Mouse (Mus musculus): Measurements from ENCODE around the gene Cdc40. TPM values are rescaled to one million over a fixed set of nuclear protein-coding genes. Genes with fewer than 3 reads are reported as not detected.

Gene Cdc40
- polyA plus RNA-seq, 1 experiment from 2014 or later, result 32.4 TPM

- H3K9me3 ChIP-seq (ENCODE audit: control insufficient read depth, low read length), result no peaks in the 10 kb centered on the region
- no peak overlapping the region for H3K4me3 ChIP-seq (ENCODE audit: low read depth, low read length)
- no peaks in the 10 kb centered on the region for H3K4me1 ChIP-seq (replicated peaks; ENCODE audit: control insufficient read depth, insufficient read depth, low read length)
- no peak overlapping the region for H3K4me2 ChIP-seq (replicated peaks; ENCODE audit: low read depth, low read length)
- H3K36me3 ChIP-seq (ENCODE audit: control insufficient read depth, insufficient read depth, low read length), result no peaks in the 10 kb centered on the region
- no peaks in the 10 kb centered on the region for H3K27me3 ChIP-seq (ENCODE audit: control insufficient read depth, insufficient read depth, low read length)
- H3K9ac ChIP-seq (ENCODE audit: low read depth, low read length), result no peak overlapping the region
- DNase-seq (ENCODE audit: low spot score) (no peak), ATAC-seq (ENCODE audit: low FRiP score) (no peak)
- no peak overlapping the region for H3K27ac ChIP-seq (ENCODE audit: low read depth, low read length)
Measured at GRCm38 (mm10) chr10:40851138-40851537, 32.0 kb downstream of the Cdc40 start.

DNA sequence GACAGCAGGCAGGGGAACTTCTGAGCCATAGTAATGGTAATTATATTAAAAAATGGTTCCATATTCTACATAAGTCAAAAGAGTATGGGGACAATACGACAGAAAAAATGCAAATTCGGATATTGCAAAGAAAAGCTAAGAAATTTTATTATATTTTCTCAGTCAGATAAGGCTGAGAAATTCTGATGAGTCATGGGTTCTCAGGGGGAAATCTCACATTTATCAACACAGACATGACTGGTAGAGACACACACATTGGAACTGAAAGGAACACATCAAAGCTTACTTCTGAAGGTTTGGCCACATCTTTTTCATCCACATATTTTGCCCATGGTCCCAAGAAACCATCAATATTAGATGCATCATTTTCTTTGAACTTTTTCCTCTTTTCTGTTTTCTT, 32.5 kb downstream of the Cdc40 start:
- Histone ChIP-seq H3K36me3 (ENCODE audit: control insufficient read depth, insufficient read depth, low read length) (no peaks in the 10 kb centered on the region), H3K4me2 (replicated peaks; ENCODE audit: low read depth, low read length) (no peak overlapping the region), H3K9ac (ENCODE audit: low read depth, low read length) (no peak overlapping the region), H3K9me3 (ENCODE audit: control insufficient read depth, low read length) (no peaks in the 10 kb centered on the region), H3K27ac (ENCODE audit: low read depth, low read length) (no peak overlapping the region), H3K27me3 (ENCODE audit: control insufficient read depth, insufficient read depth, low read length) (no peaks in the 10 kb centered on the region), H3K4me3 (ENCODE audit: low read depth, low read length) (no peak overlapping the region), H3K4me1 (replicated peaks; ENCODE audit: control insufficient read depth, insufficient read depth, low read length) (no peaks in the 10 kb centered on the region)
- WGBS, result 89% methylated on average over 2 of the region's 2 CpGs
- ATAC-seq (ENCODE audit: low FRiP score) (no peak), DNase-seq (ENCODE audit: low spot score) (no peak)

- H3K27ac ChIP-seq (ENCODE audit: low read depth, low read length), result no peak overlapping the region
- no peaks in the 10 kb centered on the region for H3K4me1 ChIP-seq (replicated peaks; ENCODE audit: control insufficient read depth, insufficient read depth, low read length)
- H3K36me3 ChIP-seq (ENCODE audit: control insufficient read depth, insufficient read depth, low read length), result peaks cover 7% of the 10 kb centered on the region; the same call in 1 of the 2 replicates
- H3K27me3 ChIP-seq (ENCODE audit: control insufficient read depth, insufficient read depth, low read length), result no peaks in the 10 kb centered on the region
- no peak overlapping the region for H3K4me3 ChIP-seq (ENCODE audit: low read depth, low read length)
- H3K9me3 ChIP-seq (ENCODE audit: control insufficient read depth, low read length), result no peaks in the 10 kb centered on the region
- H3K4me2 ChIP-seq (replicated peaks; ENCODE audit: low read depth, low read length), result no peak overlapping the region
- ATAC-seq (ENCODE audit: low FRiP score) (no peak), DNase-seq (ENCODE audit: low spot score) (no peak)
- 94% methylated on average over 10 of the region's 10 CpGs for WGBS
- no peak overlapping the region for H3K9ac ChIP-seq (ENCODE audit: low read depth, low read length)
Measured at GRCm38 (mm10) chr10:40847176-40847874, 35.8 kb downstream of the Cdc40 start.

DNA sequence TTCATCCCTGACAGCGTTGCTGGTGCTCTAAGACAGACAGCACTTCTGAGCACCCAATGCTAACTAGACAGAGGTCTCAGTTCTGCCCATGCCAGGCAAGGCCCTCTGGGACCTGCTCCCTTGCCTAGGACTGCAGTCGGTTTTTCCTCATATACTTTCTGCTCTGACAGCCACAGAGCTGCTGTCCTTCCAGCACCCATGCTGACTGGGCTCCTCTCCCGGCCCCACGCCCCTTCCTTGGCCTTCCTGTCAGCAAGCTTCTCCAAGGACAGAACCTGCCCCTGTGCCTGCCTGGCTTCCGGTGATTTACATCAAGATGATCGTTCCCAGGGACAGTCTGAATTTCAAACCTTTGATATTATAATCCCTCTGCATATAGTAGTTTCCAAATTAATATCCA, 37.5 kb downstream of the Cdc40 start:
- no peak overlapping the region for H3K27ac ChIP-seq (ENCODE audit: low read depth, low read length)
- no peak overlapping the region for H3K4me3 ChIP-seq (ENCODE audit: low read depth, low read length)
- H3K27me3 ChIP-seq (ENCODE audit: control insufficient read depth, insufficient read depth, low read length), result no peaks in the 10 kb centered on the region
- 92% methylated on average over 6 of the region's 6 CpGs for WGBS
- H3K4me2 ChIP-seq (replicated peaks; ENCODE audit: low read depth, low read length), result no peak overlapping the region
- H3K36me3 ChIP-seq (ENCODE audit: control insufficient read depth, insufficient read depth, low read length), result peaks cover 7% of the 10 kb centered on the region; the same call in 1 of the 2 replicates
- ATAC-seq (ENCODE audit: low FRiP score), result no peak
- no peak overlapping the region for H3K9ac ChIP-seq (ENCODE audit: low read depth, low read length)
- no peaks in the 10 kb centered on the region for H3K9me3 ChIP-seq (ENCODE audit: control insufficient read depth, low read length)
- H3K4me1 ChIP-seq (replicated peaks; ENCODE audit: control insufficient read depth, insufficient read depth, low read length), result no peaks in the 10 kb centered on the region
- DNase-seq (ENCODE audit: low spot score), result no peak

GRCm38 (mm10) chr10:40844546-40844945, 38.6 kb downstream of the Cdc40 start:
- ATAC-seq (ENCODE audit: low FRiP score), result no peak
- Histone ChIP-seq H3K4me1 (replicated peaks; ENCODE audit: control insufficient read depth, insufficient read depth, low read length) (no peaks in the 10 kb centered on the region), H3K36me3 (ENCODE audit: control insufficient read depth, insufficient read depth, low read length) (peaks cover 7% of the 10 kb centered on the region; the same call in 1 of the 2 replicates), H3K27ac (ENCODE audit: low read depth, low read length) (0 out of 2 replicates have a peak overlapping the region, but pooled peaks have one; percentile 10), H3K27me3 (ENCODE audit: control insufficient read depth, insufficient read depth, low read length) (no peaks in the 10 kb centered on the region), H3K9ac (ENCODE audit: low read depth, low read length) (no peak overlapping the region), H3K4me2 (replicated peaks; ENCODE audit: low read depth, low read length) (no peak overlapping the region), H3K9me3 (ENCODE audit: control insufficient read depth, low read length) (no peaks in the 10 kb centered on the region), H3K4me3 (ENCODE audit: low read depth, low read length) (no peak overlapping the region)
- DNase-seq (ENCODE audit: low spot score), result no peak
- WGBS, result 89% methylated on average over 10 of the region's 10 CpGs

DNA sequence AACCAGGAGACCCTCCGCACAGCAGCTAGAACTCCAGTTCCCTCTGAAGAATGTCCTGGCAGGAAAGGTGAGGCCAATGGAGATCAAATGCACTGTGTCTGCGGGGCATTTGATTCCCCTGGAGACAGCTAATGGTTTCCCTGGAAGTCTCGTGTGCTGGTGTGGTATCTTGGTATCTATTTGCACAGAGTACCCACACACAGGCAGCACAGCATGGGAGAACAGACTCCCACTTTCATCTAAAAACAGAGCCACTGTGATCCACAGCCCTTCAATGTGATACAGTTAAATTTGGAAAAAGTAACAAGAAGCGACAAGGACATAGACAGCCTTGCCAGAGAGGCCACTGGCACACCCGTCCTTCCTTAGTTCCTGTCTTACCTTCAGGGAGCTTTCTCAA, 39.3 kb downstream of the Cdc40 start:
- Histone ChIP-seq H3K27ac (ENCODE audit: low read depth, low read length) (no peak overlapping the region), H3K9ac (ENCODE audit: low read depth, low read length) (no peak overlapping the region), H3K36me3 (ENCODE audit: control insufficient read depth, insufficient read depth, low read length) (peaks cover 7% of the 10 kb centered on the region; the same call in 1 of the 2 replicates), H3K9me3 (ENCODE audit: control insufficient read depth, low read length) (no peaks in the 10 kb centered on the region), H3K4me2 (replicated peaks; ENCODE audit: low read depth, low read length) (no peak overlapping the region), H3K27me3 (ENCODE audit: control insufficient read depth, insufficient read depth, low read length) (no peaks in the 10 kb centered on the region), H3K4me3 (ENCODE audit: low read depth, low read length) (no peak overlapping the region), H3K4me1 (replicated peaks; ENCODE audit: control insufficient read depth, insufficient read depth, low read length) (no peaks in the 10 kb centered on the region)
- WGBS, result 71% methylated on average over 5 of the region's 5 CpGs
- ATAC-seq (ENCODE audit: low FRiP score) (no peak), DNase-seq (ENCODE audit: low spot score) (no peak)

DNA sequence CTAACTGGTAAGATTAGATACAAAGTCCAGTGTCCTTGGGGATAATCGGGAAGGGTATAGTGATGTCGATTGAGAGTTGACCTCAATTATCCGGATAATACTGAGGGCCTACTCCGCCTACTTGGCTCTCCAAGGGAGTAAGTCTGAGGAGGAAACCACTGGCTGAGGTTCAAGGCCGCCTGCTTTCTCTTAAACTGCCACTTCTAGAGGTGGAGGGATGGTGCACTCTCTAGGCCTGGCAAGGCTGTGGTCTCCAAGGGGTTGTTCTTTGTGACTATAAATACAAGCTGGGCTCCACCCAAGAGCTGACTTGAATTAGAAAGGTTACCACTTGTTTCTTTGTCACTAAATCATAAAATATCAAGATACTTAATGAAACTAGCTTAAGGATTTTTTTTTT, 43.0 kb downstream of the Cdc40 start:
- Histone ChIP-seq H3K36me3 (ENCODE audit: control insufficient read depth, insufficient read depth, low read length) (peaks cover 9% of the 10 kb centered on the region; the same call in 1 of the 2 replicates), H3K9me3 (ENCODE audit: control insufficient read depth, low read length) (no peaks in the 10 kb centered on the region), H3K9ac (ENCODE audit: low read depth, low read length) (no peak overlapping the region), H3K27me3 (ENCODE audit: control insufficient read depth, insufficient read depth, low read length) (no peaks in the 10 kb centered on the region), H3K27ac (ENCODE audit: low read depth, low read length) (no peak overlapping the region), H3K4me2 (replicated peaks; ENCODE audit: low read depth, low read length) (no peak overlapping the region), H3K4me1 (replicated peaks; ENCODE audit: control insufficient read depth, insufficient read depth, low read length) (no peaks in the 10 kb centered on the region), H3K4me3 (ENCODE audit: low read depth, low read length) (no peak overlapping the region)
- no peak for DNase-seq (ENCODE audit: low spot score)
- ATAC-seq (ENCODE audit: low FRiP score), result no peak
- whole genome bisulfite sequencing, result 90% methylated on average over 5 of the region's 5 CpGs

- WGBS, result 94% methylated on average over 6 of the region's 7 CpGs
- Histone ChIP-seq H3K9ac (ENCODE audit: low read depth, low read length) (no peak overlapping the region), H3K27me3 (ENCODE audit: control insufficient read depth, insufficient read depth, low read length) (no peaks in the 10 kb centered on the region), H3K4me3 (ENCODE audit: low read depth, low read length) (no peak overlapping the region), H3K9me3 (ENCODE audit: control insufficient read depth, low read length) (no peaks in the 10 kb centered on the region), H3K27ac (ENCODE audit: low read depth, low read length) (no peak overlapping the region), H3K4me1 (replicated peaks; ENCODE audit: control insufficient read depth, insufficient read depth, low read length) (no peaks in the 10 kb centered on the region), H3K4me2 (replicated peaks; ENCODE audit: low read depth, low read length) (no peak overlapping the region), H3K36me3 (ENCODE audit: control insufficient read depth, insufficient read depth, low read length) (0 out of 2 replicates have a peak, but pooled peaks cover 3% of the 10 kb centered on the region)
- no peak for ATAC-seq (ENCODE audit: low FRiP score)
- DNase-seq (ENCODE audit: low spot score), result no peak
Measured at GRCm38 (mm10) chr10:40831267-40831666, 51.8 kb downstream of the Cdc40 start.

DNA sequence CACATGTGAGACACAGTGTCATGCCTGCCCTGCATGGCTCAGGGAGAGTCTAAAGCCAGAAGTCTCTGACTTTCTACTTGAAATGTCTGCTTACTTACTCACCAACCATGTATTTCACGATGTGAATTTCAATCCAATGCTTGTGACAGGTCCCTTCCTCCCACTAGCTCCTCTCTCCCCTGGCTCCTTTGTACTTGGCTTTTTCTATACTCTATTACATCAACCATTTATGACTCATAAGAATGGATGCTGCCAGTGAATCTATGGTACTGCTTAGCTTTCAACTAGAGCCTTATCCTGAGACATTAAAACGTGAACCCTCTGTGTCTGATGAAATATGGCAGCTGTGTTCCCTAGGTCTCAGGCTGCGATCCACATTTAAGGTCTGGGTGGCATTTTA, 52.8 kb downstream of the Cdc40 start:
- Histone ChIP-seq H3K9ac (ENCODE audit: low read depth, low read length) (no peak overlapping the region), H3K4me2 (replicated peaks; ENCODE audit: low read depth, low read length) (no peak overlapping the region), H3K4me3 (ENCODE audit: low read depth, low read length) (no peak overlapping the region), H3K9me3 (ENCODE audit: control insufficient read depth, low read length) (no peaks in the 10 kb centered on the region), H3K36me3 (ENCODE audit: control insufficient read depth, insufficient read depth, low read length) (0 out of 2 replicates have a peak, but pooled peaks cover 3% of the 10 kb centered on the region), H3K27me3 (ENCODE audit: control insufficient read depth, insufficient read depth, low read length) (no peaks in the 10 kb centered on the region), H3K4me1 (replicated peaks; ENCODE audit: control insufficient read depth, insufficient read depth, low read length) (no peaks in the 10 kb centered on the region), H3K27ac (ENCODE audit: low read depth, low read length) (no peak overlapping the region)
- ATAC-seq (ENCODE audit: low FRiP score), result no peak
- WGBS, result 96% methylated on average over 3 of the region's 3 CpGs
- no peak for DNase-seq (ENCODE audit: low spot score)
